Mouse (Mus musculus) midbrain, embryonic 11.5 days (tissue): ENCODE results near the gene Apoc1. TPM values are rescaled to one million over a fixed set of nuclear protein-coding genes. Genes with fewer than 3 reads are reported as not detected.
A peak's percentile ranks its signal among the peaks of the same experiment; 100 is the strongest.

Source experiments
- ATAC-seq: fragments of 200-750 bp; cut with Nextera tagmentation; 2 replicates; pipeline ENCODE4 v1.8.0; 2017; ENCODE audit warnings: moderate TSS enrichment, moderate library complexity; ENCODE audit not compliant: low FRiP score
- DNase-seq: peaks from one replicate; pipeline ENCODE4 v3.0.0; 2015; ENCODE audit warnings: low spot score; ENCODE audit errors: missing footprints
- H3K27ac ChIP-seq: fragments of 300-500 bp; sonication (generic); 2 replicates; pipeline ENCODE4 v1.5.1; 2014; ENCODE audit warnings: low read depth, low read length
- H3K27me3 ChIP-seq: fragments of 300-500 bp; sonication (generic); 2 replicates; pipeline ENCODE4 v1.6.1; 2014; ENCODE audit warnings: mild to moderate bottlenecking, low read length, moderate library complexity, mixed read lengths; ENCODE audit not compliant: control insufficient read depth, insufficient read depth
- H3K36me3 ChIP-seq: fragments of 300-500 bp; sonication (generic); 2 replicates; pipeline ENCODE4 v1.6.1; 2014; ENCODE audit warnings: mild to moderate bottlenecking, low read length, moderate library complexity, mixed read lengths; ENCODE audit not compliant: control insufficient read depth, insufficient read depth
- H3K4me1 ChIP-seq: fragments of 300-500 bp; sonication (generic); 2 replicates; pipeline ENCODE4 v1.6.1; 2014; ENCODE audit warnings: low read length; ENCODE audit not compliant: control insufficient read depth, insufficient read depth
- H3K4me2 ChIP-seq: fragments of 300-500 bp; sonication (generic); 2 replicates; pipeline ENCODE4 v1.6.1; 2014; ENCODE audit warnings: mild to moderate bottlenecking, moderate library complexity
- H3K4me3 ChIP-seq: fragments of 300-500 bp; sonication (generic); 2 replicates; pipeline ENCODE4 v1.5.1; 2014; ENCODE audit warnings: low read depth, low read length
- H3K9ac ChIP-seq: fragments of 300-500 bp; sonication (generic); 2 replicates; pipeline ENCODE4 v1.6.1; 2014; ENCODE audit warnings: low read length
- H3K9me3 ChIP-seq: fragments of 300-500 bp; sonication (generic); 2 replicates; pipeline ENCODE4 v1.6.1; 2016; ENCODE audit warnings: low read length; ENCODE audit not compliant: control insufficient read depth
- WGBS: fragments of 180-500 bp; shearing (Covaris S2); extraction: QIAGEN DNeasy Blood & Tissue Kit; methylation state at CpG from one replicate; pipeline ENCODE4 v1.1.7; 2014; 5-methylcytosine and 5-hydroxymethylcytosine counted together
- polyA plus RNA-seq: library from polyadenylated mRNA; unstranded; fragments of >200 nt; fragmentation: Nextera tagmentation; extraction: Ambion mirVana; gene quantifications from 2 replicates; pipeline ENCODE4 v1.2.1, GENCODE M21; 2014

Gene Apoc1
- polyA plus RNA-seq, 1 experiment from 2014 or later = 3.2 TPM

GRCm38 (mm10) chr7:19700299-19701068, 8.0 kb upstream of the Apoc1 start:
- Histone ChIP-seq H3K36me3 (peaks cover 14% of the 10 kb centered on the region), H3K4me3 (no peak overlapping the region), H3K9me3 (peaks cover 4% of the 10 kb centered on the region; the same call in 1 of the 2 replicates), H3K4me1 (peaks cover 13% of the 10 kb centered on the region), H3K27ac (no peak overlapping the region), H3K27me3 (no peaks in the 10 kb centered on the region), H3K9ac (no peak overlapping the region), H3K4me2 (no peak overlapping the region)
- ATAC-seq (no peak), DNase-seq (no peak)
- 58% methylated on average over 12 of the region's 12 CpGs for WGBS

GRCm38 (mm10) chr7:19699827-19700148, 7.3 kb upstream of the Apoc1 start:
- no peak for DNase-seq
- Histone ChIP-seq H3K4me1 (peaks cover 13% of the 10 kb centered on the region), H3K4me2 (no peak overlapping the region), H3K9ac (0 out of 2 replicates have a peak overlapping the region, but pooled peaks have one; percentile 67), H3K4me3 (no peak overlapping the region), H3K9me3 (peaks cover 4% of the 10 kb centered on the region; the same call in 1 of the 2 replicates), H3K27ac (no peak overlapping the region), H3K36me3 (peaks cover 14% of the 10 kb centered on the region), H3K27me3 (no peaks in the 10 kb centered on the region)
- 81% methylated on average over 4 of the region's 4 CpGs for WGBS
- no peak for ATAC-seq

GRCm38 (mm10) chr7:19698907-19699826, 6.7 kb upstream of the Apoc1 start, which contains the start of gene Apoe:
Apoe (minus strand) TSS chr7:19699188.
- Histone ChIP-seq H3K4me2 (peak within 1 kb of the TSS; percentile 65), H3K4me3 (peak within 1 kb of the TSS; percentile 31), H3K27ac (no peak within 1 kb of the TSS), H3K27me3 (no peaks in the 10 kb centered on the region), H3K9ac (peak within 1 kb of the TSS; percentile 67), H3K4me1 (peaks cover 13% of the 10 kb centered on the region), H3K36me3 (peaks cover 14% of the 10 kb centered on the region), H3K9me3 (peaks cover 4% of the 10 kb centered on the region; the same call in 1 of the 2 replicates)
- 1% methylated on average over 19 of the region's 20 CpGs for WGBS
- ATAC-seq (peak; percentile 56), DNase-seq (peak; percentile 95)

GRCm38 (mm10) chr7:19697949-19698906, 5.8 kb upstream of the Apoc1 start:
- peak; percentile 92 for DNase-seq
- no peak overlapping the region for H3K27ac ChIP-seq

GRCm38 (mm10) chr7:19696336-19696873, 3.9 kb upstream of the Apoc1 start:
- Histone ChIP-seq H3K4me1 (peaks cover 17% of the 10 kb centered on the region), H3K4me3 (no peak overlapping the region), H3K9me3 (peaks cover 4% of the 10 kb centered on the region; the same call in 1 of the 2 replicates), H3K27ac (no peak overlapping the region), H3K36me3 (peaks cover 9% of the 10 kb centered on the region), H3K4me2 (no peak overlapping the region), H3K9ac (no peak overlapping the region), H3K27me3 (no peaks in the 10 kb centered on the region)
- WGBS = 96% methylated on average over 34 of the region's 34 CpGs
- peak; percentile 59 for DNase-seq
- no peak for ATAC-seq

More at GRCm38 (mm10) chr7:19697949-19698906, 5.8 kb upstream of the Apoc1 start:
- peaks cover 10% of the 10 kb centered on the region for H3K36me3 ChIP-seq
- H3K27me3 ChIP-seq = no peaks in the 10 kb centered on the region
- H3K9me3 ChIP-seq = peaks cover 4% of the 10 kb centered on the region; the same call in 1 of the 2 replicates
- H3K9ac ChIP-seq = peak overlapping the region; percentile 67
- H3K4me3 ChIP-seq = peak overlapping the region; percentile 31
- 3% methylated on average over 28 of the region's 28 CpGs for WGBS
- H3K4me1 ChIP-seq = peaks cover 15% of the 10 kb centered on the region
- peak overlapping the region; percentile 65 for H3K4me2 ChIP-seq
- ATAC-seq = no peak

- no peak for ATAC-seq
These were observed 3.4 kb upstream of the Apoc1 start for GRCm38 (mm10) chr7:19695881-19696280.

GRCm38 (mm10) chr7:19695213-19695594, 2.7 kb upstream of the Apoc1 start:
- Histone ChIP-seq H3K36me3 (peaks cover 9% of the 10 kb centered on the region), H3K27ac (no peak overlapping the region), H3K9me3 (peaks cover 4% of the 10 kb centered on the region; the same call in 1 of the 2 replicates), H3K27me3 (no peaks in the 10 kb centered on the region), H3K9ac (no peak overlapping the region), H3K4me3 (no peak overlapping the region), H3K4me2 (no peak overlapping the region), H3K4me1 (peaks cover 17% of the 10 kb centered on the region)
- DNase-seq (peak; percentile 77), ATAC-seq (no peak)
- 58% methylated on average over 8 of the region's 8 CpGs for WGBS

More at GRCm38 (mm10) chr7:19695881-19696280, 3.4 kb upstream of the Apoc1 start:
- peaks cover 17% of the 10 kb centered on the region for H3K4me1 ChIP-seq
- no peak overlapping the region for H3K27ac ChIP-seq
- H3K9me3 ChIP-seq = peaks cover 4% of the 10 kb centered on the region; the same call in 1 of the 2 replicates
- no peak overlapping the region for H3K9ac ChIP-seq
- H3K4me3 ChIP-seq = no peak overlapping the region
- H3K4me2 ChIP-seq = no peak overlapping the region
- WGBS = 86% methylated on average over 6 of the region's 6 CpGs
- DNase-seq = no peak
- H3K27me3 ChIP-seq = no peaks in the 10 kb centered on the region
- H3K36me3 ChIP-seq = peaks cover 9% of the 10 kb centered on the region
